Mouse (Mus musculus) heart, embryonic 10.5 days (tissue): Measurements from ENCODE around the gene Lrrc2. TPM values are rescaled to one million over a fixed set of nuclear protein-coding genes. Genes with fewer than 3 reads are reported as not detected.

Experiments
- DNase-seq: peaks from one replicate; pipeline ENCODE4 v3.0.0-alpha.2; 2017; ENCODE audit warnings: low spot score
- H3K27ac ChIP-seq: fragments of 300-500 bp; sonication (generic); 2 replicates; pipeline ENCODE4 v1.5.1; 2016; ENCODE audit warnings: mild to moderate bottlenecking
- H3K27me3 ChIP-seq: fragments of 300-500 bp; sonication (generic); 2 replicates; pipeline ENCODE4 v1.6.1; 2016; ENCODE audit warnings: mild to moderate bottlenecking; ENCODE audit not compliant: poor library complexity, insufficient read depth, severe bottlenecking
- H3K36me3 ChIP-seq: fragments of 300-500 bp; sonication (generic); 2 replicates; pipeline ENCODE4 v1.6.1; 2016; ENCODE audit warnings: mild to moderate bottlenecking, moderate library complexity
- H3K4me1 ChIP-seq: fragments of 300-500 bp; sonication (generic); 2 replicates; pipeline ENCODE4 v1.6.1; 2016; ENCODE audit warnings: mild to moderate bottlenecking
- H3K4me3 ChIP-seq: fragments of 300-500 bp; sonication (generic); 2 replicates; pipeline ENCODE4 v1.5.1; 2016; ENCODE audit warnings: mild to moderate bottlenecking, moderate library complexity
- H3K9me3 ChIP-seq: fragments of 300-500 bp; sonication (generic); 2 replicates; pipeline ENCODE4 v1.6.1; 2016; ENCODE audit warnings: mild to moderate bottlenecking, moderate library complexity
- WGBS: fragments of 180-500 bp; shearing (Covaris S2); methylation state at CpG from one replicate; pipeline ENCODE4 v1.1.7; 2016; 5-methylcytosine and 5-hydroxymethylcytosine counted together
- polyA plus RNA-seq: library from polyadenylated mRNA; unstranded; fragments of >200 nt; fragmentation: Nextera tagmentation; extraction: Ambion mirVana; gene quantifications from 2 replicates; pipeline ENCODE4 v1.2.1, GENCODE M21; 2016

Lrrc2 gene
- polyA plus RNA-seq, 1 experiment from 2014 or later: 0.68 TPM

GRCm38 (mm10) chr9:110933850-110934437 is 17.4 kb upstream of the Lrrc2 start:
- no peak overlapping the region for H3K4me3 ChIP-seq
- 77% methylated on average over 12 of the region's 12 CpGs for WGBS
- H3K27ac ChIP-seq: no peak overlapping the region
- peaks cover 6% of the 10 kb centered on the region; the same call in 1 of the 2 replicates for H3K4me1 ChIP-seq
- H3K27me3 ChIP-seq: no peaks in the 10 kb centered on the region
- H3K36me3 ChIP-seq: no peaks in the 10 kb centered on the region
- DNase-seq: no peak
- H3K9me3 ChIP-seq: no peaks in the 10 kb centered on the region

- Histone ChIP-seq H3K9me3 (no peaks in the 10 kb centered on the region), H3K4me3 (no peak overlapping the region), H3K4me1 (peaks cover 6% of the 10 kb centered on the region; the same call in 1 of the 2 replicates), H3K27ac (no peak overlapping the region), H3K36me3 (no peaks in the 10 kb centered on the region), H3K27me3 (no peaks in the 10 kb centered on the region)
- no peak for DNase-seq
- WGBS: 79% methylated on average over 7 of the region's 7 CpGs
Measured at GRCm38 (mm10) chr9:110935941-110936340, 15.4 kb upstream of the Lrrc2 start.

- WGBS: 66% methylated on average over 12 of the region's 12 CpGs
- Histone ChIP-seq H3K36me3 (no peaks in the 10 kb centered on the region), H3K9me3 (no peaks in the 10 kb centered on the region), H3K4me1 (peaks cover 14% of the 10 kb centered on the region), H3K27ac (no peak overlapping the region), H3K27me3 (peaks cover 4% of the 10 kb centered on the region; the same call in 1 of the 2 replicates), H3K4me3 (no peak overlapping the region)
- no peak for DNase-seq
Measured at GRCm38 (mm10) chr9:110937506-110938490, 13.5 kb upstream of the Lrrc2 start.

GRCm38 (mm10) chr9:110944265-110944664 is 7.1 kb upstream of the Lrrc2 start:
- H3K4me1 ChIP-seq: peaks cover 44% of the 10 kb centered on the region
- 21% methylated on average over 13 of the region's 13 CpGs for WGBS
- DNase-seq: no peak
- H3K27ac ChIP-seq: no peak overlapping the region
- H3K9me3 ChIP-seq: no peaks in the 10 kb centered on the region
- no peaks in the 10 kb centered on the region for H3K36me3 ChIP-seq
- H3K4me3 ChIP-seq: no peak overlapping the region
- H3K27me3 ChIP-seq: peaks cover 33% of the 10 kb centered on the region

GRCm38 (mm10) chr9:110945343-110945742 is 6.0 kb upstream of the Lrrc2 start:
- H3K9me3 ChIP-seq: no peaks in the 10 kb centered on the region
- H3K4me3 ChIP-seq: 0 out of 2 replicates have a peak overlapping the region, but pooled peaks have one; percentile 12
- H3K4me1 ChIP-seq: peaks cover 46% of the 10 kb centered on the region
- peaks cover 33% of the 10 kb centered on the region for H3K27me3 ChIP-seq
- no peaks in the 10 kb centered on the region for H3K36me3 ChIP-seq
- H3K27ac ChIP-seq: no peak overlapping the region
- no peak for DNase-seq
- WGBS: 8% methylated on average over 18 of the region's 18 CpGs

DNA sequence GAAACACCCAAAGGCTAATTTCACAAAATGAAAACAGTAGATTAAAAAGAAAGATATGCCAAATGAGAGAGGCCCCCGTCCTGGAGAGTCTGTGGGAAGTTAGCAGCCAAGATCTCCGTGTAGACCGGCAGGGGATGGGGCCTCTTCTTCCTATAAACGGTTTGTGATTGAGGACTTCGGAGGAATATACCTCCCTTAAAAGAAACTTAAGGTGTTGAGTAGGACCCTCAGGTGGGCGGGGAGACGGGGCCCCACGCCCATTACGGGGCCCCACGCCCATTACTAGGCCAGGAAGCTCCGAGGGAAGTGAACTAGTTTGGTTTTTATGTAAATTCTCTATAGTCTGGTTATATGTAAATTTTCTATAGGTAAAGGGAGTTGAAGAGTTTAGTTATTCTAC is 5.4 kb upstream of the Lrrc2 start, which contains the start of gene Tdgf1:
Gene Tdgf1 (minus strand): TSS at position 233 of the 400 bp plus-strand sequence.
- H3K27me3 ChIP-seq: peaks cover 33% of the 10 kb centered on the region
- no peaks in the 10 kb centered on the region for H3K36me3 ChIP-seq
- peak within 1 kb of the TSS; percentile 31 for H3K4me3 ChIP-seq
- no peaks in the 10 kb centered on the region for H3K9me3 ChIP-seq
- H3K4me1 ChIP-seq: peaks cover 46% of the 10 kb centered on the region
- H3K27ac ChIP-seq: peak within 1 kb of the TSS; percentile 70
- DNase-seq: no peak
- WGBS: 12% methylated on average over 11 of the region's 11 CpGs

- Histone ChIP-seq H3K4me1 (peaks cover 51% of the 10 kb centered on the region), H3K27me3 (peaks cover 29% of the 10 kb centered on the region), H3K9me3 (no peaks in the 10 kb centered on the region), H3K27ac (peak overlapping the region; percentile 70), H3K36me3 (no peaks in the 10 kb centered on the region), H3K4me3 (peak overlapping the region; percentile 31)
- DNase-seq: no peak
- 8% methylated on average over 20 of the region's 20 CpGs for WGBS
Measured at GRCm38 (mm10) chr9:110946548-110947044, 4.7 kb upstream of the Lrrc2 start.

GRCm38 (mm10) chr9:110947261-110947661 is 4.1 kb upstream of the Lrrc2 start:
- H3K4me3 ChIP-seq: peak overlapping the region; percentile 31; the same call in 1 of the 2 replicates
- H3K36me3 ChIP-seq: no peaks in the 10 kb centered on the region
- WGBS: 2% methylated on average over 6 of the region's 6 CpGs
- no peaks in the 10 kb centered on the region for H3K9me3 ChIP-seq
- H3K27me3 ChIP-seq: peaks cover 29% of the 10 kb centered on the region
- H3K27ac ChIP-seq: peak overlapping the region; percentile 30; the same call in 1 of the 2 replicates
- peaks cover 51% of the 10 kb centered on the region for H3K4me1 ChIP-seq
- no peak for DNase-seq

DNA sequence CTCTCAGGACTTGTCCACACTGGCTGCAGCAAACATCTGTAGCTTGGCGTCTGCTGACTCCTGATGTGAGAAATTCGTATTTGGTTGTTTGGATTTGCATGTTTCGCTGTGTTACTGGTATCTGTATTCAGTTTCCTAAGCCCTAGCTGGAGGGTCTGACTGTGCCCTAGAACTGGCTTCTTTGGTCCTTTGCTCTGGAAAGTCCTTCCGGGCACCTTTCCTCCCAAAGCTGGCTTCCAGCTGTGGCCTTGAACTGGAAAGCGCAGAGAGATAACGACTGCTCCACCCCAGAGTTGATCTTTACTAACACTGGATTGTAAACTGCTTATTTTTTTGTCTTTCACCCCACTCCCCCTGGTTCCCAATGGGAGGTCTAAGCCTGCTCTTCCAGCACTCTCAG is 3.4 kb upstream of the Lrrc2 start:
- Histone ChIP-seq H3K27me3 (peaks cover 31% of the 10 kb centered on the region), H3K4me3 (no peak overlapping the region), H3K9me3 (no peaks in the 10 kb centered on the region), H3K36me3 (no peaks in the 10 kb centered on the region), H3K27ac (peak overlapping the region; percentile 22; the same call in 1 of the 2 replicates), H3K4me1 (peaks cover 52% of the 10 kb centered on the region)
- 31% methylated on average over 6 of the region's 6 CpGs for WGBS
- no peak for DNase-seq

DNA sequence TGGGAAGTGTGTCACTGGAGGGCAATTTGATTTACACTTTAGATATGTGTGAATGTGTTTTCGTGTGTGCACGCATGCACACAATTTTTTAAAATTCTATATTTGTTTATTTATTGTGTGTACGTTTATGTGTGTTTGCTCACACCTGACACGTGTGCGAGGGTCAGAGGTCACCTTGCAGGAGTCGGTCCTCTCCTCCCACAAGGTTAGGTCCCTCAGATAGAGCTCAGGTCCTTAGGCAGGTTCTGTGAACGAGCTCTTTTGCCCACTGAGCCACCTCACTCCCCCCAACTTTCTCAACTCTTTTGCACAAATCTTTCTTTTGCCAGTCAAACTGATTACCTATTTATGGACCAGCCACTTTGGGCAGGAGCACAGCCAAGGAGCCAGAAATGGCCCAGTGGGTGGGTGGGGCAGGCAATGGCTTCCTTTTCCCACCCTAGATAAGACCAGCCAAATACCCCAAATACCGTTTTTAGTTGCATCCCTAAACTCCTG is 2.5 kb upstream of the Lrrc2 start:
- 26% methylated on average over 8 of the region's 8 CpGs for WGBS
- H3K27me3 ChIP-seq: peaks cover 32% of the 10 kb centered on the region
- no peaks in the 10 kb centered on the region for H3K36me3 ChIP-seq
- no peak overlapping the region for H3K4me3 ChIP-seq
- H3K9me3 ChIP-seq: no peaks in the 10 kb centered on the region
- no peak for DNase-seq
- peaks cover 52% of the 10 kb centered on the region for H3K4me1 ChIP-seq
- H3K27ac ChIP-seq: peak overlapping the region; percentile 36; the same call in 1 of the 2 replicates

GRCm38 (mm10) chr9:110950109-110950508 is 1.2 kb upstream of the Lrrc2 start:
- no peak overlapping the region for H3K27ac ChIP-seq
- H3K27me3 ChIP-seq: peaks cover 28% of the 10 kb centered on the region
- WGBS: 93% methylated on average over 3 of the region's 3 CpGs
- H3K4me3 ChIP-seq: no peak overlapping the region
- no peaks in the 10 kb centered on the region for H3K9me3 ChIP-seq
- no peaks in the 10 kb centered on the region for H3K36me3 ChIP-seq
- no peak for DNase-seq
- H3K4me1 ChIP-seq: peaks cover 56% of the 10 kb centered on the region

DNA sequence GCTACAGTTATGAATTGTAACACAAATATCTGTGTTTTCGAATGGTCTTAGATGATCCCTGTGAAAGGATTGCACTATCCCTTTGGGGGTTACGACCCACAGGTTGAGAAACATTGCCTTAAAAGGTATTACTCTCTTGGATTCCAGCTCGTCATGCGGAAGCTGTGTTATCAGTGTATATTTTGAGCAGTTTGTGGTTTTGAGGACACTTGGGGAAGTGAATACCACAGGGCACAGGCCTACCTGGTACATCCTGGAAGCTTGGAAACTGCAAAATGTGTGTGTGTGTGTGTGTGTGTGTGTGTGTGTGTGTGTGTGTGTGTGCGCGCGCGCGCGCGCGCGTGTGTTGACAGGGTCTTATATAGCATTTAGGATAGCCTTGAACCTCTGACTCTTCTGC is 521 bp downstream of the Lrrc2 start:
- WGBS: 83% methylated on average over 13 of the region's 13 CpGs
- H3K4me3 ChIP-seq: no peak overlapping the region
- H3K27me3 ChIP-seq: peaks cover 24% of the 10 kb centered on the region; the same call in 1 of the 2 replicates

More for the DNA sequence above, 521 bp downstream of the Lrrc2 start:
- DNase-seq: no peak
- Histone ChIP-seq H3K9me3 (no peaks in the 10 kb centered on the region), H3K36me3 (no peaks in the 10 kb centered on the region), H3K27ac (no peak overlapping the region), H3K4me1 (peaks cover 44% of the 10 kb centered on the region)
